Mouse (Mus musculus): Measurements from ENCODE around the gene Rps10.

DNA sequence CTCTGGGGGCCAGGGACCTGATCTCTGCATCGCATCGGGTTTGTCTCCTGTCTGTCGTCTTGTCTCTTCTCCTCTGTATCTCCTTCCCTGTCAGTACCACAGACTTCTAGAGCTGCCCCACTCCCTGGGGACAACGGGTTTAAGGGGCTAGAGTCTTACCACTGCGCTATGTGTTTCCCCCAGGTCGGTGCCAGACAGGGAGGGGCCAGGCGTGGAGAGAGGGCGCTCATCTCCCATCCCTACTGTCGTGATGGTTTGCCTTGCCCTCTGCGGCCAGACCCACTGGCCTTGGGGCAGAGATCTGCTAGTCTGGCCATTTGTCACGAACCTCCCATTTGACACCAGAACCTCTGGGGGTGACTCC is 49.1 kb upstream of the Rps10 start:
- TF ChIP-seq CTCF (IDR thresholded peaks at IDR 0.05; ENCODE audit: insufficient read depth, low read depth, low read length) (no peak), POLR2A (IDR thresholded peaks at IDR 0.05; ENCODE audit: insufficient read depth, low read depth, low read length) (no peak)

Measured in olfactory bulb, adult 2 months (tissue).